Mouse (Mus musculus) left cerebral cortex, adult 9 months (tissue): ENCODE measurements around the gene Otx2.

ENCODE experiments used
- DNase-seq, 2 experiments: peaks; one replicate each; pipeline ENCODE4 v3.0.0; 2022; ENCODE audit warnings: low spot score in 2 of 2

The Otx2 gene

DNA sequence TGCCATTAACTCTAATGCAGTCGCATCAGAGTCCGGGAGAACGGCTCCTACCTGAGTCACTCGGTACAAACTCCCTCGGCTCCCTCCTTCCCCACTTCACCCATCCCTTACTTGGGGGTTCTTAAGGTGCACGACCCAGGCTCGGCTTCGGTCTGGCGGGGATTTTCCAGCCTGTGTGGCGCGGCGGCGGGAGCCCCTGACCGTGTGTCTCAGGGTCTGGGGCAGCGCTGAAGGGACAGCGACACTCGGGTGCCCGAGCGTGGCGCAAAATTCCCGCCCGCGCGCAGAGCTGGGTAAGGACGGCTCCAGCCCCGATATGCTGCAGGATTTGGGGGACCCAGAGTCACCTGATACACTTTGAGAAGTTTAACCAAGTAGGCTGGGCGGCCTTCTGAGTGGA is at the start of gene Otx2:
Otx2 (minus strand) TSS at position 279 of the 400 bp plus-strand sequence.
- no peak for DNase-seq

GRCm38 (mm10) chr14:48722763-48723162 is 49.1 kb upstream of the Otx2 start:
- no peak for DNase-seq

DNA sequence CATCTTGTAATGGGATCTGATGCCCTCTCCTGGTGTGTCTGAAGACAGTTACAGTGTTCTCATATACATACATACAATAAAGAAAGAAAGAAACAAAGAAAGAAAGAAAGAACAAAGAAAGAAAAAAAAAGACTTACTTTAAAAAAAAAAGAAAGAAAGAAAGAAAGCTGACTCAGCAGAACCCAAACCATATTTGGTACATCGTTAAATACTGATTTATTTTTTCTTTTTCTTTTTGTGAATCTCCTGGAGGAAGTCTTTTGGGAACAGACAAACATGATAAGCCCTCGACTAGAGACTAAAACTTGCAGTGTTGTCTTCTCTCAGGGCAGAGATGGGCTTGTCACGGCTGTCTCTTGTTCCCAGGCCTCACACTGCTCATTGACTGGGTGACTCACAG is 45.7 kb upstream of the Otx2 start:
- DNase-seq: no peak

GRCm38 (mm10) chr14:48717632-48718279 is 44.1 kb upstream of the Otx2 start:
- DNase-seq: no peak

GRCm38 (mm10) chr14:48716456-48716855 is 42.8 kb upstream of the Otx2 start:
- no peak for DNase-seq

DNA sequence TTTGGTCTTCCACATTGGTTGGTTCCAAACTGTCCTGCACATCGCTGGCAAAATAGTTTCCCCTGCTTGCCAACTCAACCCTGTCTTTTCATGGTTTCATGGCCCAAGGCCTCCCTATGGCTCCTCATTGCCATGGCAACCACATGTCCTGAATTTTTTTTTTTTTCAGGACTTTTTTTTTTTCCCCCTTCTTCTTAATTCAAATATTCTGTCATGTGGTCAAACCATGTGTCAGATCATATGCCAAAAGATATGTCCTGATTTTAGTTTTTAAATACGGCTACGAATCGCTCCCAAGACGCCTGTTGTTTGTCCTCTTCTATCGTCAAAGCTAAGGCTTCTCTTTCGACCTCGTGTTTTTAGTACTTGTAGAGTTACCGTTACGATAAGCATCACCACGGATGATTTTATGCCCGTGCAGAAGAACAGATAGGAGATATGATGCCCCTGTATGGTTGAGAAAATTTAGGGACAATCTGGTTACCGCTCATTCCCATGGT is 37.3 kb upstream of the Otx2 start:
- no peak for DNase-seq

DNA sequence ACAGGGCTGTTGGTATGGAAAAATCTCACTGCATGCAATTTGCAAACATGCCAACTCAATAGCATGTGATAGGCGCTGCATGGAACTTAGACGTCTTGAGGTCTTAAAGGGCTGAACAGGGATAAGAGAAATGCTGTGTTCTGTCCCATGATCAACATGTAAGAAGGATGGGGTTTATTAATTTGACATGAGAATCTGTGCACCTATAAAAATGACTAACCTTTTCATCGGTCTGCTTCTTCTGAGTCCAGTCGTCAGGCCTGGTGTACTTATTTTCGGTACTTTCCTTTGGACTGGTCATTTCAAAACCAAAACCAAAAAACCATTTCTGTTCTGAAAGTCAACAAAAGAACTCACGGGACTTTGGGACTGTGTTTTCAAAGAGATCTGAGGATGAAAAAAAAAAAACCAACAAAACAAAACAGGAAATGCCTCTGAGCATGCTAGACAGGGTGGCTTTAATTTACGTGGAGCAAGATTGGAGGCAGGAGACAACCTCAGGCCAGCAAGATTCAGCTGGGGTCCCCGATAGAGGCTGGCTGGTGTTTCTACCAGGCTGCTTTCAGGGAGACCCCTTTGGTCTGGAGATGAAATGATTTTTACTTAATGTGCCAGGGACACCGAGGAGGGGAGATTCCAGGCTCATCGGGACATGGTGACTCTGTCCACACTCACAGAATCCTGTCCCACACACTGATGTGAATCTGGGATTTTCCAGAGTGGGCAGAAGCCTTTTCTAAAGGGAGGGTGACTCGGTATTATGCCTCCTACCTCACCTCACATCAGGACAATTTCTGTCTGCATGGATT is 36.6 kb upstream of the Otx2 start:
- no peak for DNase-seq

DNA sequence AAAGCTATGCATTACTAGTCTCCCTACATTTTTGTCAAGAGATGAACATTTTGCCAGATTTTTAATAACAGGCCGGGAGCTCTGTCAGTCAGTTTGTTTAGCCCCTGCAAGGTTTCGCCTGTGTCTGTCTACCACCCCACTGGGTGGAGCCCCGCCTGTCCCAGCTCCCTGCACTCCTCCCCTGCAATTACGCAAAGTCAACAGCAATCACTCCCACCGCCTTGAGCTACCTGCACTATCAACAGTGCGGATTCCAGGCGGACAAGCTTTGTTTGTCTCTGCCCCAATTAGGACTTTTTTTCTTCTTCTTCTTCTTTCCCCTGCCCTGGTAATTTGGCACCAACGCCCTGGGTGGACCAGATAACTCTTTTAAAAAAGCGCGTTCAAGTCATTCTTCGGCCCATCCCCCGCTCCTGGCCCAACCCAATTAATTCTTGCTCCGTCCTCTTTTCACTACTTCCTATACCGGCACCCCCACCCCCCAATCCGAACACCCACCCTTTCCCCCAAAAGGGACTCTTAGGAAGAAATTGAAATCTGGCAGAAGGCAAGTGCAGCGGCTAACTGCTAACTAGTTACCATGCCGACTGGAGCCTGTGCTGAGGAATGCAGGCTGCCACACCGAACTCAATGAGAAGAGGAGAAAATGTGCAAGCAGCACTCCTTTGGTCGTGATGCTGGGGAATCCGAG is 35.9 kb upstream of the Otx2 start:
- peak in 1 of 2 experiments; percentile 17 for DNase-seq

DNA sequence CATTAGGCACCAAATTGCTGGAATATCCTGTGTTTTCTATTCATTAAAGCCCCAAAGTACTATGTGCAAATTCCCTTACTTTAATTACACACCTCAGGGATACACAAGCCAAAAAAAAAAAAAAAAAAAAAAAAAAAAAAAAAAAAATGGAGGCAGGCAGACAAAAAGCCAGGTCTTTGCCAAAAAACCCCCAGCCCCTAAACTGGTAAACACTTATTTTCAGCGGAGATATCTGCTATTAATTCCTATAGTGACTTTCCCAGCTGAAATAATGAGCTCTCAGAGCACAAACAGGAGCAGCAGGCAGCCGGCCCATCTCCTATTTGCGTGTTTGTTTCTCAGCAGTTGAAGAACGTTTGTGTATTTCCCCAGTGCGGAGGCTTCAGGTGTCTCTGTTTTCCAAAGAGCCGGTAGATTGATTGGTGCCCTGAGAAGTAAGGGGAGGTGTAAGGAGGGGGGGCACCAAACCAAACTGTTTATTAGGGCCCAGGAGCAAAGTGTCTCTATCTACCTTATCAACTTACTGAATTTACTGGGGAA is 34.3 kb upstream of the Otx2 start:
- DNase-seq: no peak

DNA sequence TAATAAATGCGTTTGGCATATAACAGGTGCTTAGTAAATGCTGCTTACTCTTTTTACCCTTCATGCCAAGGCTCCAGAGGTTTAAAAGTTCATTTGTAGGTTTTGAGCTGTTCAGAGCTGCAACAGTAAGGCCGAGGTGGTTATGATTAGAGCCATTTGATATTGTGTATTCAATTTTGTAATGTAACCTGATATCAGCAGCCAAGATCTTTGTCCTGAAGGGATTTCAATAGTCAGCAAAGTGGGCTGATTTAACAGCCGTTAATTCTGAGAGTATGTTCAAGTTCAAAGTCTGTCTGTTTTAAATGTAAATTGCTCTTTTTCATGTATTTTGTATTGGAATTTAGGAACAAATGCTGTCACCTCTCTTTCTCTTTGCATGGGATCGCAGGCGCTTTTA is 33.8 kb upstream of the Otx2 start:
- no peak for DNase-seq

- DNase-seq: no peak
Measured at GRCm38 (mm10) chr14:48700790-48701370, 27.3 kb upstream of the Otx2 start.

DNA sequence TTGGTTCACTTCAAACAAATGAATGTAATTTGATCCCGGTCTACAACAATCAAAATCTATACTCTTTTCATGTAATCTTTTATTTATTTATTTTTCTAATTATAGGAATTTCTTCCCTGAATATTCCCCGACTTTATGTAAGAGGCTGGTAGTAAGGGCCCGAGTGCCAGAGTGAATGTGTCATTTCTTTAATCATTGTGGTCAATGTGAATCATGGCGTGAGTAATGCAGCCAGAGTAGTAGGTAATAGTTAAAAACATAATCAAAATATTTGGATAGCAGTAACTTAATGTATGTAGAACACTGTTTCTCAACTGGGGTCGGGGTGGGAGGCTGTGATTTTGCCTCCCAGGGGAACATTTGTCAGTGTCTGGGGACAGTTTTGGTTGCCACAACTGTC is 6.0 kb upstream of the Otx2 start:
- no peak for DNase-seq

DNA sequence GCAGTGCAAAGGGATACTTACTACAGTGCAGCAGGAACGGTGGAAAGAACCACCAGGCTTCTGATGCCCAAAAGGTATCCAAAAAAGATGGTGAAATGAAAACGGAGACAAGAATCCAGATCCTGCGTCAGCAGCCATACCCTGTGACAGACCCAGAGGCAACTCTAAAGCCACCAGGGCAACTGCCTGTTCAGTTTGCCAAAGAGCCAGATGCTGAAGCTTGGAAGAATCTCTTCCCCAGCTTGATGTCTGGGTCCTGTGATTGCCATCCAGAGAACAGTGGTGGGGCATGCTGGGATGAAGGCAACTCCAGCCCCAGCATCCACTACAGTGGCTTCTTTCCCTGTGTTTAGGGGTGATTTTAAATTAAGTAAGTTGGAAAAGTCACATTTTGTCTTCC is 5.1 kb upstream of the Otx2 start:
- no peak for DNase-seq

- no peak for DNase-seq
Measured at GRCm38 (mm10) chr14:48674036-48674831, 615 bp upstream of the Otx2 start.

GRCm38 (mm10) chr14:48672611-48673176 is 925 bp downstream of the Otx2 start:
- no peak for DNase-seq

DNA sequence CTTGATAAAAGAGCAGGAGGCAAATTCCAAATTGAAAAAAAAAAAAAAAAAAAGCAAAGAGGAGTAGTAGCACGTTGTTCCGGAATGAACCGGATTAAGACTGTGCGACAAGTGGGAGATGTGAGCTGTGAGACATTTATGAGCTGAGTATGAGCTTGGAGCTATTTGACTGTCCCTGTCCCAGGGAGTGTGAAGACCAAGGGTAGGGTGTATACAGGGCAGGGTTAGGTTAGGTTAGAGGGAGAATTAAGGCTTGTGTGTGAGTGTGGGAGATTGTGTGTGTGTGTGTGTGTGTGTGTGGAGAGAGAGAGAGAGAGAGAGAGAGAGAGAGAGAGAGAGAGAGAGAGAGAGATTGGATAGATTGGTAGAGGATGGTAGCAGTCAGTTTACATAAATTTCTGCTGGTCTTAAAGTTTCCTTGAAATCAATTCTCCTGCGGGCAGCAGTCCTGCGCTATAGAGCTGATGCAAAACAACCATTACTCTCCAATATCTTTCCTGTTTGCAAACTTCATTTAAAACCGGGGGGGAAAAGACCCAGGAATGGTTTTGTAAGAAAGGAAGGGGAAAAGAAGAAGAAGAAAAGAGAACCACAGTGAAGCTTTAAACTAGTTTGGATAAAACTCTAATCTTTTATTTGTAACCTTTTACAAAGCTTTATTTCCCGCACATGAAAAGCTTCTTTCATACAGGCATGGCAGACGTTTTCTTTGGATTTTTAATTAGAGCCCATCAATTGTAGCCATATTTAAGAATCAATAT is 2.0 kb downstream of the Otx2 start:
- DNase-seq: no peak

- DNase-seq: no peak
Measured at GRCm38 (mm10) chr14:48670761-48671479, 2.7 kb downstream of the Otx2 start.

GRCm38 (mm10) chr14:48670258-48670630 is 3.4 kb downstream of the Otx2 start:
- no peak for DNase-seq

- DNase-seq: no peak
Measured at GRCm38 (mm10) chr14:48669541-48670257, 3.9 kb downstream of the Otx2 start.
